Mouse (Mus musculus) fat pad, adult 2 months (tissue): ENCODE data around the gene Snapc1.
A peak's percentile ranks its signal among the peaks of the same experiment; 100 is the strongest.

ENCODE experiments used
- DNase-seq: peaks from one replicate; pipeline ENCODE4 v3.0.0-alpha.2; 2011; ENCODE audit warnings: low read depth, low spot score; ENCODE audit errors: extremely low read depth

Gene Snapc1

GRCm38 (mm10) chr12:73964291-73965281 lies at the start of gene Snapc1:
TSS of gene Snapc1 (plus strand) at chr12:73964481.
- DNase-seq = peak; percentile 59

- DNase-seq = no peak
Measured at GRCm38 (mm10) chr12:73918479-73918878, 45.8 kb upstream of the Snapc1 start.

GRCm38 (mm10) chr12:73930266-73930665 lies 34.0 kb upstream of the Snapc1 start:
- DNase-seq = no peak

GRCm38 (mm10) chr12:73931274-73931673 lies 33.0 kb upstream of the Snapc1 start:
- no peak for DNase-seq

- no peak for DNase-seq
Measured at GRCm38 (mm10) chr12:73934528-73934927, 29.8 kb upstream of the Snapc1 start.

- no peak for DNase-seq
Measured at GRCm38 (mm10) chr12:73937353-73937752, 26.9 kb upstream of the Snapc1 start, which contains the start of gene Gm49321. TSS of gene Gm49321 (plus strand) at chr12:73937653.

- DNase-seq = no peak
Measured at GRCm38 (mm10) chr12:73939542-73939941, 24.7 kb upstream of the Snapc1 start.

GRCm38 (mm10) chr12:73948415-73948814 lies 15.9 kb upstream of the Snapc1 start:
- no peak for DNase-seq

GRCm38 (mm10) chr12:73949318-73950058 lies 14.8 kb upstream of the Snapc1 start:
- no peak for DNase-seq

- no peak for DNase-seq
Measured at GRCm38 (mm10) chr12:73952879-73953278, 11.4 kb upstream of the Snapc1 start.

- no peak for DNase-seq
Measured at GRCm38 (mm10) chr12:73953420-73954186, 10.7 kb upstream of the Snapc1 start.

- no peak for DNase-seq
Measured at GRCm38 (mm10) chr12:73954785-73955184, 9.5 kb upstream of the Snapc1 start.

- DNase-seq = no peak
Measured at GRCm38 (mm10) chr12:73957676-73958075, 6.6 kb upstream of the Snapc1 start.

GRCm38 (mm10) chr12:73958830-73959229 lies 5.5 kb upstream of the Snapc1 start:
- peak; percentile 50 for DNase-seq

- no peak for DNase-seq
Measured at GRCm38 (mm10) chr12:73969142-73969541, 4.9 kb downstream of the Snapc1 start.

- no peak for DNase-seq
Measured at GRCm38 (mm10) chr12:73974584-73974983, 10.3 kb downstream of the Snapc1 start.

- DNase-seq = no peak
Measured at GRCm38 (mm10) chr12:73978144-73978543, 13.9 kb downstream of the Snapc1 start.

- DNase-seq = no peak
Measured at GRCm38 (mm10) chr12:73979667-73980066, 15.4 kb downstream of the Snapc1 start.

GRCm38 (mm10) chr12:73982533-73982932 lies 18.3 kb downstream of the Snapc1 start:
- DNase-seq = no peak

GRCm38 (mm10) chr12:73986299-73986698 lies 22.0 kb downstream of the Snapc1 start:
- DNase-seq = no peak
